Mouse (Mus musculus) cortical plate, adult 2 months (tissue): ENCODE data around the gene Itpr2.

ENCODE experiments used
- CTCF ChIP-seq: fragments of 200-500 bp; IDR thresholded peaks from 2 replicates; pipeline ENCODE4 v1.5.1; 2011; ENCODE audit warnings: mild to moderate bottlenecking, control low read depth, low read length; ENCODE audit not compliant: insufficient read depth; ENCODE audit errors: extremely low read depth
- POLR2A ChIP-seq: fragments of 200-500 bp; IDR thresholded peaks from 2 replicates; pipeline ENCODE4 v1.6.1; 2011; ENCODE audit warnings: mild to moderate bottlenecking, low read length, control low read depth; ENCODE audit not compliant: insufficient read depth; ENCODE audit errors: extremely low read depth

- TF ChIP-seq CTCF (no peak), POLR2A (no peak)
Observed at GRCm38 (mm10) chr6:146458436-146458835, 43.6 kb downstream of the Itpr2 start.
